ENCODE assay signal across 11 mouse cellular contexts in genomic region chr14:58786791-58787491, GRCm38 (mm10).
DNase-seq lines count a peak whose midpoint lies in the region; ATAC-seq and TF ChIP-seq lines count a peak whose summit lies in the region.
"Had no signal": no experiment of that assay in that cellular context is flagged by ENCODE, and none has a peak within 500 bp of the region (broad histone marks: within the 10 kb centered on the region; RNA-seq: fewer than 3 reads in every experiment).

No protein-coding gene starts in this region.

- H3K36me3 ChIP-seq in midbrain, postnatal 0 days (ENCODE audit: insufficient read depth, low read length): no peaks in the 10 kb centered on the region
- H3K36me3 ChIP-seq in midbrain, embryonic 15.5 days (replicated peaks): no peaks in the 10 kb centered on the region
- H3K36me3 ChIP-seq: embryonic facial prominence, embryonic 12.5 days had no signal

- H3K27ac ChIP-seq in midbrain, postnatal 0 days (ENCODE audit: low read depth, low read length): no peak overlapping the region
- no peak overlapping the region for H3K27ac ChIP-seq in midbrain, embryonic 15.5 days
- H3K27ac ChIP-seq: embryonic facial prominence, embryonic 12.5 days; left cerebral cortex, adult 2 months; macrophage had no signal

- no peaks in the 10 kb centered on the region for H3K27me3 ChIP-seq in midbrain, postnatal 0 days (ENCODE audit: insufficient read depth, low read length)
- H3K27me3 ChIP-seq in midbrain, embryonic 15.5 days (replicated peaks): no peaks in the 10 kb centered on the region
- H3K27me3 ChIP-seq: embryonic facial prominence, embryonic 12.5 days had no signal

- no peak for ATAC-seq in midbrain, postnatal 0 days (ENCODE audit: low FRiP score)
- ATAC-seq in midbrain, embryonic 15.5 days (replicated peaks): no peak
- no peak for ATAC-seq in megakaryocyte progenitor cell, adult 5-6 weeks (replicated peaks; ENCODE audit: poor library complexity)

- H3K4me2 ChIP-seq in midbrain, postnatal 0 days (ENCODE audit: low read depth, low read length, poor library complexity, severe bottlenecking): no peak overlapping the region
- no peak overlapping the region for H3K4me2 ChIP-seq in midbrain, embryonic 15.5 days
- H3K4me2 ChIP-seq: embryonic facial prominence, embryonic 12.5 days had no signal

- no peaks in the 10 kb centered on the region for H3K9me3 ChIP-seq in midbrain, postnatal 0 days (ENCODE audit: low read length)
- no peaks in the 10 kb centered on the region for H3K9me3 ChIP-seq in midbrain, embryonic 15.5 days
- H3K9me3 ChIP-seq: embryonic facial prominence, embryonic 12.5 days had no signal

- no peaks in the 10 kb centered on the region for H3K4me1 ChIP-seq in midbrain, postnatal 0 days (ENCODE audit: insufficient read depth, low read length)
- no peaks in the 10 kb centered on the region for H3K4me1 ChIP-seq in midbrain, embryonic 15.5 days

- intact Hi-C loops in left cerebral cortex, postnatal 36 days (cut with DNase I): no loop called here

- no peak overlapping the region; the same call in 1 of the 2 replicates for H3K9ac ChIP-seq in midbrain, postnatal 0 days (replicated peaks; ENCODE audit: low read length, poor library complexity, severe bottlenecking)
- no peak overlapping the region for H3K9ac ChIP-seq in midbrain, embryonic 15.5 days
- H3K9ac ChIP-seq: embryonic facial prominence, embryonic 12.5 days had no signal

- peak; percentile 33 for DNase-seq in gastrocnemius, postnatal 10 days
- DNase-seq in gastrocnemius, postnatal 25 days: no peak
- peak; percentile 57 for DNase-seq in midbrain, postnatal 0 days (ENCODE audit: low spot score)
- peak; percentile 89 for DNase-seq in gonadal fat pad, adult 2 months (ENCODE audit: low read depth)
- no peak for DNase-seq in left cerebral cortex, postnatal 36 days (ENCODE audit: low spot score in 2 of 2)
- no peak for DNase-seq in layer of hippocampus, adult 9-11 months

- WGBS in midbrain, postnatal 0 days: 86% methylated on average over 4 of the region's 4 CpGs
- WGBS in midbrain, embryonic 15.5 days: 90% methylated on average over 4 of the region's 4 CpGs

- no peak for TF ChIP-seq CTCF in midbrain, postnatal 0 days (IDR thresholded peaks at IDR 0.05)

- H3K4me3 ChIP-seq in midbrain, postnatal 0 days (ENCODE audit: low read depth, low read length): no peak overlapping the region
- H3K4me3 ChIP-seq in midbrain, embryonic 15.5 days: no peak overlapping the region
- H3K4me3 ChIP-seq: embryonic facial prominence, embryonic 12.5 days; left cerebral cortex, adult 2 months had no signal

Comparison
In these comparisons a context has a peak if more than half of its experiments do, and no peak if none do; other contexts are left out.
1. DNase-seq: peak in gastrocnemius, postnatal 10 days (single experiment), midbrain, postnatal 0 days (single experiment) and gonadal fat pad, adult 2 months (single experiment); none in gastrocnemius, postnatal 25 days (single experiment), left cerebral cortex, postnatal 36 days (0 of 2) and layer of hippocampus, adult 9-11 months (single experiment).